Mouse (Mus musculus): ENCODE results near the gene Ttc17.

Ttc17 gene

GRCm38 (mm10) chr2:94378678-94379077, 27.8 kb downstream of the Ttc17 start:
- DNase-seq, result no peak

GRCm38 (mm10) chr2:94371093-94371492, 35.4 kb downstream of the Ttc17 start:
- peak; percentile 36 to 77 for DNase-seq

- DNase-seq, result no peak
Measured at GRCm38 (mm10) chr2:94363821-94364220, 42.7 kb downstream of the Ttc17 start.

GRCm38 (mm10) chr2:94360398-94360973, 46.0 kb downstream of the Ttc17 start:
- DNase-seq, result no peak

- peak; percentile 63 to 78 for DNase-seq
Measured at GRCm38 (mm10) chr2:94348165-94348591, 58.3 kb downstream of the Ttc17 start.

- DNase-seq, result peak; percentile 70 to 81
Measured at GRCm38 (mm10) chr2:94346746-94347145, 59.7 kb downstream of the Ttc17 start.

GRCm38 (mm10) chr2:94344624-94345023, 61.9 kb downstream of the Ttc17 start:
- DNase-seq, result no peak

GRCm38 (mm10) chr2:94343290-94344285, 62.9 kb downstream of the Ttc17 start:
- no peak for DNase-seq

- DNase-seq, result peak; percentile 53 to 78
Measured at GRCm38 (mm10) chr2:94340769-94341168, 65.7 kb downstream of the Ttc17 start.

- DNase-seq, result no peak
Measured at GRCm38 (mm10) chr2:94339495-94339894, 67.0 kb downstream of the Ttc17 start.

- DNase-seq, result no peak
Measured at GRCm38 (mm10) chr2:94336336-94336735, 70.2 kb downstream of the Ttc17 start.

- DNase-seq, result no peak
Measured at GRCm38 (mm10) chr2:94334742-94335046, 71.8 kb downstream of the Ttc17 start.

- peak; percentile 39 to 48 for DNase-seq
Measured at GRCm38 (mm10) chr2:94333841-94334741, 72.4 kb downstream of the Ttc17 start.

GRCm38 (mm10) chr2:94333086-94333485, 73.4 kb downstream of the Ttc17 start:
- DNase-seq, result no peak

- no peak for DNase-seq
Measured at GRCm38 (mm10) chr2:94329336-94329735, 77.2 kb downstream of the Ttc17 start.

- DNase-seq, result no peak
Measured at GRCm38 (mm10) chr2:94327836-94328235, 78.7 kb downstream of the Ttc17 start.

GRCm38 (mm10) chr2:94319780-94320179, 86.7 kb downstream of the Ttc17 start:
- DNase-seq, result no peak

- peak in 1 of 2 experiments; percentile 40 for DNase-seq
Measured at GRCm38 (mm10) chr2:94316526-94316925, 90.0 kb downstream of the Ttc17 start.

- DNase-seq, result no peak
Measured at GRCm38 (mm10) chr2:94303984-94304383, 102.5 kb downstream of the Ttc17 start.

GRCm38 (mm10) chr2:94302393-94302792, 104.1 kb downstream of the Ttc17 start:
- DNase-seq, result no peak

- no peak for DNase-seq
Measured at GRCm38 (mm10) chr2:94301749-94302148, 104.7 kb downstream of the Ttc17 start.

GRCm38 (mm10) chr2:94297467-94297866, 109.0 kb downstream of the Ttc17 start:
- no peak for DNase-seq

GRCm38 (mm10) chr2:94290483-94290882, 116.0 kb downstream of the Ttc17 start:
- DNase-seq, result peak; percentile 64 to 82

Data from kidney, postnatal 36 days (tissue).